Mouse (Mus musculus): Measurements from ENCODE around the gene Sbf2. TPM values are rescaled to one million over a fixed set of nuclear protein-coding genes. Genes with fewer than 3 reads are reported as not detected.

Gene Sbf2
- total and polyA plus RNA-seq, 3 experiments, result 1.3 to 4.4 TPM; not detected in 1

DNA sequence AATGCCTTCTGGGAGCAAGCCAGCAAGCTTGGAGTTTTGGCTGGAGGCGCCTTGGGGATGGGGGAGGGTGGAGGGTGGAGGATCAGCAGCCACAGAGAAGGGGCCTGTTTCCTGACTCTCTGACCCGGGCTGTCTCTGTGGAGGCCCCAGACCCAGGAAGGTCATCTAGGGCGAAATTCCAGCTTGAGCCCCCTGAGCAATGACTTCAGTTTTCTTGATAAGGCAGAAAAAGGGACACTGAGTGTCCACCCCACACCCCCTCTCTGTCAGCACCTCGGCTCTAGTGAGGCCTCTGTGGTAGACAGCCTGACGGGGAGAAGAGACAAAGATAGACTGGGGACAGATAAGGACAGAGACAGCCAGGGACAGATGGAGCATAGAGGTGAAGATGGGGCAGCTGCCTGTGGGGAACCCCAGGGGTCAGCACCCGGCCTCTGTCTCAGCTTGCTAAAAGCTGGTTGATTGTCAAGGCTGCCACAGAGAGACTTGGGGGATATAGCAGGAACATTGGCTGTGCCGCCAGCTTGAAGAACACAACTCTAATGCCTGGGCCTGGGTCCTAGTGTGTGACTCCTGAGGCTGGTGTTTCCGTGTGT lies 327.1 kb downstream of the Sbf2 start:
- no peak overlapping the region for H3K27ac ChIP-seq (ENCODE audit: control insufficient read depth, low read depth, low read length)
- H3K4me1 ChIP-seq (ENCODE audit: control insufficient read depth in 1 of 2, insufficient read depth in 2 of 2, low read length in 2 of 2), result peaks cover 0 to 5% of the 10 kb centered on the region in 2 experiments; a peak in 1 of 4 replicates
- TF ChIP-seq SMC3 (IDR thresholded peaks at IDR 0.05; ENCODE audit: low read depth, low read length) (0 out of 2 replicates have a peak, but pooled peaks have one; percentile 9), ZC3H11A (IDR thresholded peaks at IDR 0.05; ENCODE audit: low read depth, low read length) (no peak), SIN3A (IDR thresholded peaks at IDR 0.05; ENCODE audit: low read length) (no peak), KAT2A (conservative IDR thresholded peaks at IDR 0.05; ENCODE audit: low read depth, low read length) (no peak), GATA1 (IDR thresholded peaks at IDR 0.05; ENCODE audit: low read depth, low read length) (0 out of 2 replicates have a peak, but pooled peaks have one; percentile 25)

DNA sequence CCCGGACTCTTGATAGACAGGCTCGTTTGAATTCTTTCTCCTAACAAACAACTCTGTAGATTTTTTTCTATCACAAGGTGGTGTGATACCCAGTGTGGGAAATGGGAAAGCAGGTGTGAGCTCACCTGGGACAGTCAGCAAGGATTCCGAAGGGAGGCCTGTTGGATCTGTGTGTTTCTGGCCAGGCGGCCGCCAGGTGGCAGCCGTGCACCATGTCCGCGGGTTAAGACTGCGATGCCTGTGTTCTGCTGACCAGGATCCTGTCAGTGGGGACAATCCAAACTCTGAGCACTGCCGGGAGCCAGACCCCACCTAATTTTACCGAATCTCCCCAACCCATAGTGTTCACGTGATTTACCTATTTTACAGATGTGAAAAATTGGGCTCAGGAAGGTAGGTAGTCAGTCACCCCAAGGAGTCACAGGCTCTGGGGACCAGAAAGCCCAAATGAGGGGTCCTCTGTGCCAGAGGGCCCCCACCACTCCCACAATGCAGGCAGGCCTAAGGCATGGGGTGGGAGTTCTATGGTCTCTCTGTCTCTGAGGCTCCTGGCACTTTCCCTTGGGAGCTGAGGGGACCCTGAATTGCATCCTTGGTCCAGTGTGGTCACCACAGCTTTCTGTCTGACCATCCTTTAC lies 327.8 kb downstream of the Sbf2 start:
- TF ChIP-seq JUND (IDR thresholded peaks at IDR 0.05; ENCODE audit: low read depth, low read length) (no peak), MYC (IDR thresholded peaks at IDR 0.05; ENCODE audit: low read depth, low read length) (no peak), RAD21 (IDR thresholded peaks at IDR 0.05; ENCODE audit: low read depth, low read length) (peak; percentile 96), ZC3H11A (IDR thresholded peaks at IDR 0.05; ENCODE audit: low read depth, low read length) (peak; percentile 89), ETS1 (IDR thresholded peaks at IDR 0.05; ENCODE audit: low read depth, low read length) (no peak), MAFK (IDR thresholded peaks at IDR 0.05; ENCODE audit: borderline replicate concordance, low read depth, low read length) (no peak), POLR2AphosphoS2 (IDR thresholded peaks at IDR 0.05; ENCODE audit: low read length) (no peak), CTCF (IDR thresholded peaks at IDR 0.05 in 2 of 3, conservative IDR thresholded peaks at IDR 0.05 in 1 of 3; ENCODE audit: control insufficient read depth in 1 of 3, insufficient read depth in 1 of 3, low read depth in 2 of 3, low read length in 3 of 3, poor library complexity in 1 of 3, severe bottlenecking in 1 of 3) (peak; percentile 93 to 98 (median 95)), SMC3 (IDR thresholded peaks at IDR 0.05; ENCODE audit: low read depth, low read length) (peak; percentile 96), RCOR1 (IDR thresholded peaks at IDR 0.05; ENCODE audit: low read depth, low read length) (no peak), GATA1 (IDR thresholded peaks at IDR 0.05; ENCODE audit: low read depth, low read length) (no peak), USF1 (IDR thresholded peaks at IDR 0.05; ENCODE audit: low read depth, low read length) (no peak), TAL1 (IDR thresholded peaks at IDR 0.05; ENCODE audit: low read length) (no peak)
- no peaks in the 10 kb centered on the region for H3K36me3 ChIP-seq (ENCODE audit: control insufficient read depth in 1 of 2, insufficient read depth in 2 of 2, low read length in 2 of 2)
- no peaks in the 10 kb centered on the region for H3K79me2 ChIP-seq (ENCODE audit: control insufficient read depth, insufficient read depth, low read length, poor library complexity)
- no peak overlapping the region for H3K4me3 ChIP-seq (ENCODE audit: control insufficient read depth in 1 of 2, insufficient read depth in 1 of 2, low read depth in 2 of 2, low read length in 2 of 2)
- peaks cover 0 to 5% of the 10 kb centered on the region in 2 experiments; a peak in 1 of 4 replicates for H3K4me1 ChIP-seq (ENCODE audit: control insufficient read depth in 1 of 2, insufficient read depth in 2 of 2, low read length in 2 of 2)
- H3K9me3 ChIP-seq (replicated peaks; ENCODE audit: insufficient read depth, low read length), result no peaks in the 10 kb centered on the region
- no peak overlapping the region for H3K9ac ChIP-seq (ENCODE audit: control insufficient read depth, low read depth, low read length, poor library complexity, severe bottlenecking)
- DNase-seq (ENCODE audit: low read depth, low spot score), result peak; percentile 73
- no peaks in the 10 kb centered on the region for H3K27me3 ChIP-seq (ENCODE audit: control insufficient read depth in 1 of 2, insufficient read depth in 2 of 2, low read length in 2 of 2)
- no peak overlapping the region for H3K27ac ChIP-seq (ENCODE audit: control insufficient read depth, low read depth, low read length)

More for the DNA sequence above, 327.1 kb downstream of the Sbf2 start:
- H3K79me2 ChIP-seq (ENCODE audit: control insufficient read depth, insufficient read depth, low read length, poor library complexity), result no peaks in the 10 kb centered on the region
- no peak overlapping the region for H3K9ac ChIP-seq (ENCODE audit: control insufficient read depth, low read depth, low read length, poor library complexity, severe bottlenecking)
- no peaks in the 10 kb centered on the region for H3K9me3 ChIP-seq (replicated peaks; ENCODE audit: insufficient read depth, low read length)
- peaks cover 0 to 2% of the 10 kb centered on the region in 2 experiments; a peak in 1 of 4 replicates for H3K27me3 ChIP-seq (ENCODE audit: control insufficient read depth in 1 of 2, insufficient read depth in 2 of 2, low read length in 2 of 2)
- no peak for DNase-seq (ENCODE audit: low read depth, low spot score)
- H3K4me3 ChIP-seq (ENCODE audit: control insufficient read depth in 1 of 2, insufficient read depth in 1 of 2, low read depth in 2 of 2, low read length in 2 of 2), result no peak overlapping the region
- H3K36me3 ChIP-seq (ENCODE audit: control insufficient read depth in 1 of 2, insufficient read depth in 2 of 2, low read length in 2 of 2), result no peaks in the 10 kb centered on the region
